In the genomic region with DNA sequence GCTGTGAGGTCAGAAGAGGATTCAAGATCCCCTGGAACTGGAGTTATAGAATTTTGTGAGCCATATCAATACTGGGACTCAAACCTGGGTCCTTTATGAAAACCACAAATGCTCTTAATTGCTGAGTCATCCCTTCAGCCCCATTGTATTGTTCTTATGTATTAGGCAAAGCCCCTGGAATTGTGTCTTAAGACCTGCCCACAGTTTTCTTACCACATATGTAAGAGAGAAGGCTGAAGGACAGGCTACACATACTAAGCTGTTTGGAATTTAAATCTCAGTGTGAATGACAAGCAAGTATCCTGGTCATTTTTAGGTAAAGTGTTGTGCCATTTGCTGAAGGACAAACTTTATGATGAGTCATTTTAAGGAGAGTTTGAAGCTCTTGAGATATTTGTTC, we compare ENCODE assay signal across 29 mouse cellular contexts. TPM values are rescaled to one million over a fixed set of nuclear protein-coding genes. Genes with fewer than 3 reads are reported as not detected.
DNase-seq lines count a peak whose midpoint lies in the region; ATAC-seq and TF ChIP-seq lines count a peak whose summit lies in the region.
"Had no signal": no experiment of that assay in that cellular context is flagged by ENCODE, and none has a peak within 500 bp of the region (broad histone marks: within the 10 kb centered on the region; RNA-seq: fewer than 3 reads in every experiment).

No protein-coding gene starts in this region.

- TF ChIP-seq EP300 in liver, postnatal 0 days (IDR thresholded peaks at IDR 0.05; ENCODE audit: low read depth): no peak
- TF ChIP-seq EP300 in CH12.LX (IDR thresholded peaks at IDR 0.05; ENCODE audit: low read length): no peak

- DNase-seq in liver, embryonic 13.5 days: no peak
- no peak for DNase-seq in liver, postnatal 0 days
- DNase-seq in CH12.LX (ENCODE audit: extremely low read depth): no peak
- no peak for DNase-seq in lung, postnatal 25 days (ENCODE audit: low spot score)
- DNase-seq: adrenal gland, adult 2 months; cerebellum, adult 11 months; cerebellum, adult 9-10 months; cerebellum, postnatal 36 days; heart, adult 2 months; heart, postnatal 10 days; kidney, adult 11 months; kidney, postnatal 25 days; lung, adult 2 months; lung, postnatal 14 days; right cerebral cortex, postnatal 25 days; spleen, adult 18-20 months; thymus, postnatal 25 days had no signal

- H3K9ac ChIP-seq in liver, embryonic 13.5 days: peak overlapping the region; percentile 59; the same call in 1 of the 2 replicates
- H3K9ac ChIP-seq in liver, postnatal 0 days (replicated peaks): no peak overlapping the region
- no peak overlapping the region for H3K9ac ChIP-seq in CH12.LX (ENCODE audit: insufficient read depth, low read depth)
- H3K9ac ChIP-seq in intestine, postnatal 0 days (ENCODE audit: low read depth, low read length): no peak overlapping the region
- H3K9ac ChIP-seq in heart, embryonic 11.5 days (ENCODE audit: low read depth, low read length): no peak overlapping the region
- H3K9ac ChIP-seq: forebrain, embryonic 15.5 days; heart, embryonic 13.5 days; hindbrain, embryonic 14.5 days; kidney, embryonic 15.5 days; limb, embryonic 12.5 days had no signal

- H3K79me2 ChIP-seq in CH12.LX (replicated peaks; ENCODE audit: control insufficient read depth, extremely low read depth, insufficient read depth, poor library complexity, severe bottlenecking): peaks cover 56% of the 10 kb centered on the region

- H3K4me2 ChIP-seq in liver, embryonic 13.5 days: peak overlapping the region; percentile 86
- H3K4me2 ChIP-seq in liver, postnatal 0 days (ENCODE audit: low read depth, low read length): no peak overlapping the region
- no peak overlapping the region for H3K4me2 ChIP-seq in CH12.LX (ENCODE audit: insufficient read depth, low read depth, poor library complexity, severe bottlenecking)
- H3K4me2 ChIP-seq in intestine, postnatal 0 days (replicated peaks; ENCODE audit: low read depth): no peak overlapping the region
- H3K4me2 ChIP-seq in heart, embryonic 11.5 days: no peak overlapping the region
- H3K4me2 ChIP-seq: forebrain, embryonic 15.5 days; hindbrain, embryonic 14.5 days; kidney, embryonic 15.5 days; limb, embryonic 12.5 days; midbrain, embryonic 11.5 days had no signal

- dilution Hi-C loops in CH12.LX (cut with MboI; ENCODE audit: extremely low pct_ligation_motif_present, extremely low pct_unique_long_range_greater_than_20kb, low sequenced_read_pairs): no loop called here

- H3K36me3 ChIP-seq in liver, embryonic 13.5 days: peaks cover 46% of the 10 kb centered on the region
- peaks cover 33% of the 10 kb centered on the region for H3K36me3 ChIP-seq in liver, postnatal 0 days (replicated peaks; ENCODE audit: insufficient read depth, low read length)
- peaks cover 38 to 58% of the 10 kb centered on the region in 2 experiments for H3K36me3 ChIP-seq in CH12.LX (replicated peaks in 1 of 2; ENCODE audit: control insufficient read depth in 1 of 2, insufficient read depth in 1 of 2, low read length in 1 of 2)
- H3K36me3 ChIP-seq in intestine, postnatal 0 days (ENCODE audit: control insufficient read depth, insufficient read depth): peaks cover 36% of the 10 kb centered on the region
- peaks cover 20% of the 10 kb centered on the region for H3K36me3 ChIP-seq in heart, embryonic 11.5 days (ENCODE audit: control insufficient read depth, insufficient read depth, low read length)

- peaks cover 63% of the 10 kb centered on the region for H3K4me1 ChIP-seq in liver, embryonic 13.5 days (replicated peaks)
- H3K4me1 ChIP-seq in liver, postnatal 0 days (ENCODE audit: insufficient read depth): peaks cover 38% of the 10 kb centered on the region
- H3K4me1 ChIP-seq in CH12.LX (ENCODE audit: control insufficient read depth in 1 of 2, insufficient read depth in 2 of 2): peaks cover 6 to 30% of the 10 kb centered on the region in 2 experiments; a peak in 3 of 4 replicates
- H3K4me1 ChIP-seq in brown adipose tissue, adult 24 weeks (ENCODE audit: control insufficient read depth, insufficient read depth, insufficient read length, low read length): peaks cover 15% of the 10 kb centered on the region
- peaks cover 7% of the 10 kb centered on the region for H3K4me1 ChIP-seq in intestine, postnatal 0 days (replicated peaks; ENCODE audit: control insufficient read depth, insufficient read depth, low read length)
- H3K4me1 ChIP-seq in heart, embryonic 11.5 days (ENCODE audit: control insufficient read depth, insufficient read depth, low read length): peaks cover 3% of the 10 kb centered on the region; the same call in 1 of the 2 replicates

- TF ChIP-seq CTCF in liver, postnatal 0 days (IDR thresholded peaks at IDR 0.05; ENCODE audit: low read depth): no peak
- no peak for TF ChIP-seq CTCF in CH12.LX (conservative IDR thresholded peaks at IDR 0.05 in 1 of 2, IDR thresholded peaks at IDR 0.05 in 1 of 2; ENCODE audit: low read depth in 2 of 2, low read length in 2 of 2)
- no peak for TF ChIP-seq CTCF in intestine, postnatal 0 days (IDR thresholded peaks at IDR 0.05; ENCODE audit: low read depth)

- no peak for TF ChIP-seq RAD21 in CH12.LX (IDR thresholded peaks at IDR 0.05; ENCODE audit: low read depth, low read length)

- H3K9me3 ChIP-seq in liver, embryonic 13.5 days (replicated peaks): no peaks in the 10 kb centered on the region
- H3K9me3 ChIP-seq in liver, postnatal 0 days (ENCODE audit: low read length): no peaks in the 10 kb centered on the region
- no peaks in the 10 kb centered on the region for H3K9me3 ChIP-seq in CH12.LX (replicated peaks; ENCODE audit: low read length)
- H3K9me3 ChIP-seq in intestine, postnatal 0 days (ENCODE audit: control insufficient read depth): no peaks in the 10 kb centered on the region
- no peaks in the 10 kb centered on the region for H3K9me3 ChIP-seq in heart, embryonic 11.5 days (replicated peaks; ENCODE audit: control insufficient read depth, low read length)
- H3K9me3 ChIP-seq: forebrain, embryonic 10.5 days; forebrain, embryonic 15.5 days; heart, embryonic 13.5 days; kidney, embryonic 15.5 days; limb, embryonic 12.5 days had no signal

- no peaks in the 10 kb centered on the region for H3K27me3 ChIP-seq in liver, embryonic 13.5 days
- H3K27me3 ChIP-seq in liver, postnatal 0 days (ENCODE audit: insufficient read depth, low read length): no peaks in the 10 kb centered on the region
- H3K27me3 ChIP-seq in CH12.LX (replicated peaks): no peaks in the 10 kb centered on the region
- H3K27me3 ChIP-seq in intestine, postnatal 0 days (replicated peaks; ENCODE audit: control insufficient read depth, insufficient read depth, low read length): no peaks in the 10 kb centered on the region
- no peaks in the 10 kb centered on the region for H3K27me3 ChIP-seq in heart, embryonic 11.5 days (ENCODE audit: control insufficient read depth, insufficient read depth, low read length)
- H3K27me3 ChIP-seq: forebrain, embryonic 15.5 days; heart, embryonic 13.5 days; kidney, embryonic 15.5 days; limb, embryonic 12.5 days had no signal

- no peak overlapping the region for H3K4me3 ChIP-seq in liver, embryonic 13.5 days (replicated peaks)
- no peak overlapping the region for H3K4me3 ChIP-seq in liver, postnatal 0 days (ENCODE audit: low read depth, low read length)
- no peak overlapping the region for H3K4me3 ChIP-seq in CH12.LX (replicated peaks in 1 of 3; ENCODE audit: low read depth in 2 of 3, low read length in 2 of 3, poor library complexity in 1 of 3)
- no peak overlapping the region for H3K4me3 ChIP-seq in brown adipose tissue, adult 24 weeks (ENCODE audit: insufficient read depth, low read depth, low read length)
- no peak overlapping the region for H3K4me3 ChIP-seq in intestine, postnatal 0 days (ENCODE audit: low read depth, low read length)
- no peak overlapping the region for H3K4me3 ChIP-seq in heart, embryonic 11.5 days (ENCODE audit: low read depth, low read length)
- H3K4me3 ChIP-seq: forebrain, embryonic 10.5 days; forebrain, embryonic 15.5 days; heart, adult 2 months; heart, embryonic 13.5 days; kidney, embryonic 15.5 days; left cerebral cortex, adult 2 months; limb, embryonic 12.5 days had no signal

- in situ Hi-C loops in CH12.LX (cut with MboI; ENCODE audit: low pct_ligation_motif_present, low pct_unique_long_range_greater_than_20kb, low sequenced_read_pairs): no loop called here

- no peak for TF ChIP-seq POLR2A in CH12.LX (IDR thresholded peaks at IDR 0.05; ENCODE audit: low read depth, low read length)

- ATAC-seq in liver, embryonic 13.5 days (ENCODE audit: low read depth): no peak
- no peak for ATAC-seq in liver, postnatal 0 days
- ATAC-seq in intestine, postnatal 0 days: no peak
- ATAC-seq in heart, embryonic 11.5 days (replicated peaks; ENCODE audit: insufficient number of reproducible peaks, low FRiP score, low TSS enrichment): no peak
- ATAC-seq: forebrain, embryonic 15.5 days; midbrain, embryonic 16.5 days had no signal

- peak overlapping the region; percentile 95 for H3K27ac ChIP-seq in liver, embryonic 13.5 days
- H3K27ac ChIP-seq in liver, postnatal 0 days (ENCODE audit: low read depth): no peak overlapping the region
- no peak overlapping the region for H3K27ac ChIP-seq in CH12.LX (ENCODE audit: insufficient read depth, low read depth)
- peak overlapping the region; percentile 40 for H3K27ac ChIP-seq in brown adipose tissue, adult 24 weeks (replicated peaks; ENCODE audit: low read depth, low read length)
- H3K27ac ChIP-seq in intestine, postnatal 0 days (ENCODE audit: low read depth, low read length): no peak overlapping the region
- H3K27ac ChIP-seq in heart, embryonic 11.5 days (ENCODE audit: low read depth, low read length): no peak overlapping the region
- H3K27ac ChIP-seq: forebrain, embryonic 10.5 days; forebrain, embryonic 15.5 days; heart, adult 2 months; heart, embryonic 13.5 days; hindbrain, embryonic 14.5 days; kidney, embryonic 15.5 days; left cerebral cortex, adult 2 months; limb, embryonic 12.5 days had no signal

RNA-seq across cellular contexts. Expression of gene Ogdh, which starts 4.6 kb away (rescaled TPM):
- 83.9 and 102 TPM in 2 replicates for polyA plus RNA-seq in liver, embryonic 13.5 days (2015; fragmentation: Nextera tagmentation; extraction: Ambion mirVana)
- polyA plus RNA-seq in liver, postnatal 0 days (2015; fragmentation: Nextera tagmentation; extraction: Ambion mirVana): 48.0 and 50.1 TPM in 2 replicates
- total RNA-seq in CH12.LX (2012; rRNA removed) (120 TPM in 2 replicates), CH12.LX (2014; rRNA removed) (43.7 and 47.1 TPM in 2 replicates)
- polyA plus RNA-seq in CH12.LX (2012; ENCODE audit: insufficient read length, low read depth): 157 and 173 TPM in 2 replicates
- 1,179 and 1,285 TPM in 2 replicates for polyA plus RNA-seq in brown adipose tissue, adult 24 weeks (2012; ENCODE audit: insufficient read depth, insufficient read length, missing spikeins)
- 141 and 148 TPM in 2 replicates for polyA plus RNA-seq in intestine, postnatal 0 days (2015; fragmentation: Nextera tagmentation; extraction: Ambion mirVana)
- polyA plus RNA-seq in heart, embryonic 11.5 days (2014; fragmentation: Nextera tagmentation; extraction: Ambion mirVana): 201 and 244 TPM in 2 replicates

RNA-seq across cellular contexts. Expression of gene Tmed4, which starts 21.4 kb away (rescaled TPM):
- 37.0 and 42.9 TPM in 2 replicates for polyA plus RNA-seq in liver, embryonic 13.5 days (2015; fragmentation: Nextera tagmentation; extraction: Ambion mirVana)
- 83.4 and 91.5 TPM in 2 replicates for polyA plus RNA-seq in liver, postnatal 0 days (2015; fragmentation: Nextera tagmentation; extraction: Ambion mirVana)
- total RNA-seq in CH12.LX (2012; rRNA removed) (44.8 and 54.1 TPM in 2 replicates), CH12.LX (2014; rRNA removed) (50.6 and 52.2 TPM in 2 replicates)
- polyA plus RNA-seq in CH12.LX (2012; ENCODE audit: insufficient read length, low read depth): 52.3 and 59.9 TPM in 2 replicates
- 47.2 and 47.6 TPM in 2 replicates for polyA plus RNA-seq in brown adipose tissue, adult 24 weeks (2012; ENCODE audit: insufficient read depth, insufficient read length, missing spikeins)
- 198 and 203 TPM in 2 replicates for polyA plus RNA-seq in intestine, postnatal 0 days (2015; fragmentation: Nextera tagmentation; extraction: Ambion mirVana)
- 92.0 and 94.3 TPM in 2 replicates for polyA plus RNA-seq in heart, embryonic 11.5 days (2014; fragmentation: Nextera tagmentation; extraction: Ambion mirVana)

RNA-seq across cellular contexts. Expression of gene Ddx56, which starts 28.5 kb away (rescaled TPM):
- polyA plus RNA-seq in liver, embryonic 13.5 days (2015; fragmentation: Nextera tagmentation; extraction: Ambion mirVana): 72.6 and 78.4 TPM in 2 replicates
- 32.5 and 33.8 TPM in 2 replicates for polyA plus RNA-seq in liver, postnatal 0 days (2015; fragmentation: Nextera tagmentation; extraction: Ambion mirVana)
- 163 and 206 TPM in 2 replicates for total RNA-seq in CH12.LX (2012; rRNA removed)
- total RNA-seq in CH12.LX (2014; rRNA removed): 247 and 274 TPM in 2 replicates
- 196 and 200 TPM in 2 replicates for polyA plus RNA-seq in CH12.LX (2012; ENCODE audit: insufficient read length, low read depth)
- 13.0 and 14.2 TPM in 2 replicates for polyA plus RNA-seq in brown adipose tissue, adult 24 weeks (2012; ENCODE audit: insufficient read depth, insufficient read length, missing spikeins)
- polyA plus RNA-seq in intestine, postnatal 0 days (2015; fragmentation: Nextera tagmentation; extraction: Ambion mirVana): 36.3 and 39.7 TPM in 2 replicates
- polyA plus RNA-seq in heart, embryonic 11.5 days (2014; fragmentation: Nextera tagmentation; extraction: Ambion mirVana): 69.5 and 71.7 TPM in 2 replicates

Comparison
In these comparisons a context has a peak if more than half of its experiments do, and no peak if none do; other contexts are left out.
1. H3K27ac ChIP-seq: peak in liver, embryonic 13.5 days (single experiment) and brown adipose tissue, adult 24 weeks (single experiment); none in liver, postnatal 0 days (single experiment), CH12.LX (single experiment), intestine, postnatal 0 days (single experiment) and heart, embryonic 11.5 days (single experiment).